ENCODE assay signal across 14 mouse cellular contexts in genomic region chr4:124606180-124606579, GRCm38 (mm10). TPM values are rescaled to one million over a fixed set of nuclear protein-coding genes. Genes with fewer than 3 reads are reported as not detected.
A peak's percentile ranks its signal among the peaks of the same experiment; 100 is the strongest.
DNase-seq lines count a peak whose midpoint lies in the region; ATAC-seq and TF ChIP-seq lines count a peak whose summit lies in the region.
"Had no signal": no experiment of that assay in that cellular context is flagged by ENCODE, and none has a peak within 500 bp of the region (broad histone marks: within the 10 kb centered on the region; RNA-seq: fewer than 3 reads in every experiment).

No protein-coding gene starts in this region.

- no peaks in the 10 kb centered on the region for H3K9me3 ChIP-seq in hindbrain, embryonic 12.5 days (replicated peaks)
- H3K9me3 ChIP-seq in hindbrain, postnatal 0 days (ENCODE audit: low read length): no peaks in the 10 kb centered on the region
- no peaks in the 10 kb centered on the region for H3K9me3 ChIP-seq in liver, embryonic 13.5 days (replicated peaks)
- H3K9me3 ChIP-seq: heart, embryonic 15.5 days; megakaryocyte, embryonic 14.5 days; neural tube, embryonic 13.5 days had no signal

- no peak for TF ChIP-seq CTCF in hindbrain, postnatal 0 days (IDR thresholded peaks at IDR 0.05; ENCODE audit: low read depth)
- no peak for TF ChIP-seq CTCF in gastrocnemius, adult 2 months (IDR thresholded peaks at IDR 0.05)

- peaks cover 35% of the 10 kb centered on the region for H3K27me3 ChIP-seq in hindbrain, embryonic 12.5 days
- peaks cover 9% of the 10 kb centered on the region for H3K27me3 ChIP-seq in hindbrain, postnatal 0 days (ENCODE audit: insufficient read depth, low read length)
- peaks cover 29% of the 10 kb centered on the region for H3K27me3 ChIP-seq in liver, embryonic 13.5 days

- WGBS in hindbrain, embryonic 12.5 days: 88% methylated on average over 3 of the region's 3 CpGs
- WGBS in hindbrain, postnatal 0 days: 85% methylated on average over 3 of the region's 3 CpGs
- 21% methylated on average over 3 of the region's 3 CpGs for WGBS in liver, embryonic 13.5 days (ENCODE audit: insufficient replicate concordance)

- H3K4me3 ChIP-seq in hindbrain, embryonic 12.5 days: no peak overlapping the region
- H3K4me3 ChIP-seq in hindbrain, postnatal 0 days (ENCODE audit: low read length): no peak overlapping the region
- peak overlapping the region; percentile 53 for H3K4me3 ChIP-seq in liver, embryonic 13.5 days (replicated peaks)
- H3K4me3 ChIP-seq in gastrocnemius, adult 2 months: no peak overlapping the region
- H3K4me3 ChIP-seq: heart, embryonic 15.5 days; megakaryocyte, embryonic 14.5 days; neural tube, embryonic 13.5 days had no signal

- H3K27ac ChIP-seq in hindbrain, embryonic 12.5 days: no peak overlapping the region
- no peak overlapping the region for H3K27ac ChIP-seq in hindbrain, postnatal 0 days
- peak overlapping the region; percentile 97 for H3K27ac ChIP-seq in liver, embryonic 13.5 days
- no peak overlapping the region for H3K27ac ChIP-seq in gastrocnemius, adult 2 months
- H3K27ac ChIP-seq: heart, embryonic 15.5 days; neural tube, embryonic 13.5 days had no signal

- H3K36me3 ChIP-seq in hindbrain, embryonic 12.5 days: no peaks in the 10 kb centered on the region
- no peaks in the 10 kb centered on the region for H3K36me3 ChIP-seq in hindbrain, postnatal 0 days (ENCODE audit: insufficient read depth, low read length)
- H3K36me3 ChIP-seq in liver, embryonic 13.5 days: no peaks in the 10 kb centered on the region
- H3K36me3 ChIP-seq: heart, embryonic 15.5 days; neural tube, embryonic 13.5 days had no signal

- no peak overlapping the region for H3K4me2 ChIP-seq in hindbrain, embryonic 12.5 days (replicated peaks)
- H3K4me2 ChIP-seq in hindbrain, postnatal 0 days (ENCODE audit: low read depth, low read length): no peak overlapping the region
- peak overlapping the region; percentile 79 for H3K4me2 ChIP-seq in liver, embryonic 13.5 days
- H3K4me2 ChIP-seq: heart, embryonic 15.5 days; neural tube, embryonic 13.5 days had no signal

- no peaks in the 10 kb centered on the region for H3K4me1 ChIP-seq in hindbrain, embryonic 12.5 days
- H3K4me1 ChIP-seq in hindbrain, postnatal 0 days (ENCODE audit: insufficient read depth, low read length): no peaks in the 10 kb centered on the region
- peaks cover 73% of the 10 kb centered on the region for H3K4me1 ChIP-seq in liver, embryonic 13.5 days (replicated peaks)
- H3K4me1 ChIP-seq: heart, embryonic 15.5 days; megakaryocyte, embryonic 14.5 days; neural tube, embryonic 13.5 days had no signal

- no peak overlapping the region for H3K9ac ChIP-seq in hindbrain, embryonic 12.5 days
- H3K9ac ChIP-seq in hindbrain, postnatal 0 days (replicated peaks; ENCODE audit: low read length): no peak overlapping the region
- peak overlapping the region; percentile 77 for H3K9ac ChIP-seq in liver, embryonic 13.5 days
- H3K9ac ChIP-seq: heart, embryonic 15.5 days; neural tube, embryonic 13.5 days had no signal

- intact Hi-C loops in gastrocnemius, adult 2 months (cut with DNase I): no loop called here

- ATAC-seq in hindbrain, embryonic 12.5 days (ENCODE audit: low FRiP score): peak; percentile 68; the same call in 1 of the 2 replicates
- no peak for ATAC-seq in hindbrain, postnatal 0 days
- ATAC-seq in liver, embryonic 13.5 days (ENCODE audit: low read depth): peak; percentile 94

- no peak for DNase-seq in hindbrain, postnatal 0 days (ENCODE audit: low spot score)
- DNase-seq in ES-CJ7 (ENCODE audit: low read depth, low spot score): peak; percentile 59
- peak; percentile 64 for DNase-seq in ZHBTc4 (ENCODE audit: low read depth, low spot score)
- peak; percentile 90 for DNase-seq in liver, embryonic 13.5 days
- no peak for DNase-seq in cerebellum, adult 8-10 months
- no peak for DNase-seq in gastrocnemius, adult 2 months
- DNase-seq: adrenal gland, postnatal 10 days; cerebellum, adult 9-11 months; kidney, adult 18-20 months; right cerebral cortex, postnatal 25 days had no signal

RNA-seq across cellular contexts. Expression of gene 3100002H09Rik, which starts 4.4 kb away (rescaled TPM):
- 0.75 and 1.0 TPM in 2 replicates for polyA plus RNA-seq in hindbrain, embryonic 12.5 days (2016; fragmentation: Nextera tagmentation; extraction: Ambion mirVana)
- 0.26 TPM in 1 of 2 replicates, not detected in the other for total RNA-seq in hindbrain, postnatal 0 days (2014; rRNA removed)
- polyA plus RNA-seq in hindbrain, postnatal 0 days (2015; fragmentation: Nextera tagmentation; extraction: Ambion mirVana): 0.23 TPM in 1 of 2 replicates, not detected in the other
- not detected in 2 replicates for polyA plus RNA-seq in liver, embryonic 13.5 days (2015; fragmentation: Nextera tagmentation; extraction: Ambion mirVana)
- not detected for total RNA-seq in gastrocnemius, adult 2 months (2021)
- total RNA-seq: adrenal gland, postnatal 10 days had no signal

RNA-seq across cellular contexts. Expression of gene Pou3f1, which starts 50.4 kb away (rescaled TPM):
- polyA plus RNA-seq in hindbrain, embryonic 12.5 days (2016; fragmentation: Nextera tagmentation; extraction: Ambion mirVana): 24.2 and 24.4 TPM in 2 replicates
- 4.8 and 7.0 TPM in 2 replicates for total RNA-seq in hindbrain, postnatal 0 days (2014; rRNA removed)
- 4.1 and 6.3 TPM in 2 replicates for polyA plus RNA-seq in hindbrain, postnatal 0 days (2015; fragmentation: Nextera tagmentation; extraction: Ambion mirVana)
- polyA plus RNA-seq in liver, embryonic 13.5 days (2015; fragmentation: Nextera tagmentation; extraction: Ambion mirVana): not detected in 2 replicates
- under 1 TPM; 0.14 to 0.26 TPM for total RNA-seq in gastrocnemius, adult 2 months (2021)

Comparison
In these comparisons a context has a peak if more than half of its experiments do, and no peak if none do; other contexts are left out.
1. DNase-seq: peak in ES-CJ7 (single experiment), ZHBTc4 (single experiment) and liver, embryonic 13.5 days (single experiment); none in hindbrain, postnatal 0 days (single experiment), cerebellum, adult 8-10 months (single experiment) and gastrocnemius, adult 2 months (single experiment).